ENCODE assay signal across 23 mouse cellular contexts in the genomic region with DNA sequence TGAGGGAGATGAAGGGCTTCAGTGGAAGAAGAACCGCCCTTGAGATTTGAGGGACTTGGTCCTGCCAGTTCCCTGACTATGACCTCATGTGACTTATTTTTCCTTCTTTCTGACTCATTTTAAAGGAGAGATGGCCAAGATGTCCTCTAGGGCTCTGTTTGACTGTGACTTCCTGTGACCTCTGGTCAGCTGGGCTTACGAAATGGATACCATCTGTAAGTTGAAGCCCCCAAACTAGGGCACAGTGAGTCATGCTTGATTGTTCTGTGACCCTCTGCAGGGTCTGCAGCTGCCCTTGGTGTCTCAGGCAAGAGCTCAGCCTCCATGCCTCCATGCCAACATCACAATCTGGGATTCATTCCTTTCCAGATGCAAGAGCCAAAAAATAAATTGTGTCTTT.
DNase-seq lines count a peak whose midpoint lies in the region; ATAC-seq and TF ChIP-seq lines count a peak whose summit lies in the region.
"Had no signal": no experiment of that assay in that cellular context is flagged by ENCODE, and none has a peak within 500 bp of the region (broad histone marks: within the 10 kb centered on the region; RNA-seq: fewer than 3 reads in every experiment).

No protein-coding gene starts in this region.

- no peak; the same call in 1 of the 2 replicates for ATAC-seq in lung, postnatal 0 days
- ATAC-seq: activated CD4-positive, CD25-positive, alpha-beta regulatory T cell, adult 4 months; forebrain, embryonic 15.5 days; hindbrain, postnatal 0 days had no signal

- H3K4me3 ChIP-seq in cerebellum, adult 2 months (replicated peaks; ENCODE audit: insufficient read depth, low read depth, low read length): no peak overlapping the region
- H3K4me3 ChIP-seq in lung, postnatal 0 days (ENCODE audit: low read depth, low read length): no peak overlapping the region
- no peak overlapping the region for H3K4me3 ChIP-seq in hindbrain, embryonic 10.5 days
- H3K4me3 ChIP-seq: embryonic facial prominence, embryonic 12.5 days; forebrain, embryonic 15.5 days; heart, embryonic 15.5 days; layer of hippocampus, adult 2 months; left cerebral cortex, adult 2 months; limb, embryonic 12.5 days; liver, embryonic 13.5 days had no signal

- peak; percentile 10 to 16 for DNase-seq in cerebellum, postnatal 14 days
- DNase-seq in cerebellum, adult 2 months: no peak
- DNase-seq in lung, postnatal 14 days: peak; percentile 5
- no peak for DNase-seq in lung, postnatal 0 days (ENCODE audit: low spot score)
- peak; percentile 12 for DNase-seq in embryo, embryonic 9.5 days (ENCODE audit: extremely low spot score)
- peak; percentile 30 for DNase-seq in heart, postnatal 25 days (ENCODE audit: low spot score)
- DNase-seq in hindbrain, embryonic 10.5 days (ENCODE audit: low spot score): no peak
- no peak for DNase-seq in urinary bladder, postnatal 36 days (ENCODE audit: low spot score in 2 of 2)
- DNase-seq: adrenal gland, postnatal 25 days; cerebellum, adult 9-10 months; kidney, adult 11 months; kidney, postnatal 10 days; liver, embryonic 13.5 days; right cerebral cortex, postnatal 4 days; thymus, adult 18-20 months had no signal

- H3K4me1 ChIP-seq in cerebellum, adult 2 months (ENCODE audit: control insufficient read depth, insufficient read depth, low read length): no peaks in the 10 kb centered on the region
- no peaks in the 10 kb centered on the region for H3K4me1 ChIP-seq in lung, postnatal 0 days (ENCODE audit: insufficient read depth, low read depth, low read length)
- peaks cover 14% of the 10 kb centered on the region; the same call in 1 of the 2 replicates for H3K4me1 ChIP-seq in hindbrain, embryonic 10.5 days (replicated peaks)
- H3K4me1 ChIP-seq: forebrain, embryonic 15.5 days; liver, embryonic 13.5 days had no signal

- TF ChIP-seq EP300 in lung, postnatal 0 days (IDR thresholded peaks at IDR 0.05): no peak

- TF ChIP-seq CTCF in cerebellum, adult 2 months (IDR thresholded peaks at IDR 0.05; ENCODE audit: borderline replicate concordance, insufficient read depth, low read depth, low read length): no peak
- no peak for TF ChIP-seq CTCF in lung, postnatal 0 days (IDR thresholded peaks at IDR 0.05)

- no peaks in the 10 kb centered on the region; the same call in 1 of the 2 replicates for H3K27me3 ChIP-seq in cerebellum, adult 2 months (ENCODE audit: control insufficient read depth, insufficient read depth, low read length)
- no peaks in the 10 kb centered on the region for H3K27me3 ChIP-seq in lung, postnatal 0 days (replicated peaks; ENCODE audit: insufficient read depth, low read length)
- no peaks in the 10 kb centered on the region for H3K27me3 ChIP-seq in hindbrain, embryonic 10.5 days (ENCODE audit: insufficient read depth, poor library complexity, severe bottlenecking)
- H3K27me3 ChIP-seq: embryonic facial prominence, embryonic 12.5 days; forebrain, embryonic 15.5 days; heart, embryonic 15.5 days; limb, embryonic 12.5 days; liver, embryonic 13.5 days had no signal

- H3K9ac ChIP-seq in lung, postnatal 0 days (replicated peaks; ENCODE audit: low read depth): no peak overlapping the region
- H3K9ac ChIP-seq: embryonic facial prominence, embryonic 12.5 days; forebrain, embryonic 15.5 days; heart, embryonic 15.5 days; limb, embryonic 12.5 days; liver, embryonic 13.5 days had no signal

- no peak overlapping the region for H3K4me2 ChIP-seq in lung, postnatal 0 days (replicated peaks; ENCODE audit: low read depth, low read length)
- H3K4me2 ChIP-seq: embryonic facial prominence, embryonic 12.5 days; forebrain, embryonic 15.5 days; heart, embryonic 15.5 days; limb, embryonic 12.5 days; liver, embryonic 13.5 days had no signal

- intact Hi-C loops in heart, postnatal 25 days (cut with DNase I): no loop called here

- no peaks in the 10 kb centered on the region for H3K9me3 ChIP-seq in lung, postnatal 0 days (ENCODE audit: low read length)
- H3K9me3 ChIP-seq in hindbrain, embryonic 10.5 days: no peaks in the 10 kb centered on the region
- H3K9me3 ChIP-seq: embryonic facial prominence, embryonic 12.5 days; forebrain, embryonic 15.5 days; heart, embryonic 15.5 days; limb, embryonic 12.5 days; liver, embryonic 13.5 days had no signal

- H3K27ac ChIP-seq in cerebellum, adult 2 months (ENCODE audit: insufficient read depth, low read length): no peak overlapping the region
- no peak overlapping the region for H3K27ac ChIP-seq in lung, postnatal 0 days (ENCODE audit: low read length)
- H3K27ac ChIP-seq in hindbrain, embryonic 10.5 days: no peak overlapping the region
- H3K27ac ChIP-seq: embryonic facial prominence, embryonic 12.5 days; forebrain, embryonic 15.5 days; heart, embryonic 15.5 days; hindbrain, postnatal 0 days; layer of hippocampus, adult 2 months; left cerebral cortex, adult 2 months; limb, embryonic 12.5 days; liver, embryonic 13.5 days had no signal

- WGBS in cerebellum, adult 2 months: 83% methylated on average over 2 of the region's 2 CpGs
- 82% methylated on average over 2 of the region's 2 CpGs for WGBS in lung, postnatal 0 days
- 73% methylated on average over 2 of the region's 2 CpGs for WGBS in hindbrain, embryonic 10.5 days

- TF ChIP-seq POLR2A in cerebellum, adult 2 months (IDR thresholded peaks at IDR 0.05; ENCODE audit: borderline replicate concordance, insufficient read depth, low read length): no peak

- no peaks in the 10 kb centered on the region for H3K36me3 ChIP-seq in lung, postnatal 0 days (ENCODE audit: insufficient read depth, low read length)
- H3K36me3 ChIP-seq in hindbrain, embryonic 10.5 days: no peaks in the 10 kb centered on the region
- H3K36me3 ChIP-seq: embryonic facial prominence, embryonic 12.5 days; forebrain, embryonic 15.5 days; heart, embryonic 15.5 days; limb, embryonic 12.5 days; liver, embryonic 13.5 days had no signal

Comparison
In these comparisons a context has a peak if more than half of its experiments do, and no peak if none do; other contexts are left out.
1. DNase-seq: peak in cerebellum, postnatal 14 days (2 of 2), lung, postnatal 14 days (single experiment), embryo, embryonic 9.5 days (single experiment) and heart, postnatal 25 days (single experiment); none in cerebellum, adult 2 months (0 of 2), lung, postnatal 0 days (single experiment), hindbrain, embryonic 10.5 days (single experiment) and urinary bladder, postnatal 36 days (0 of 2).